In the genomic region with DNA sequence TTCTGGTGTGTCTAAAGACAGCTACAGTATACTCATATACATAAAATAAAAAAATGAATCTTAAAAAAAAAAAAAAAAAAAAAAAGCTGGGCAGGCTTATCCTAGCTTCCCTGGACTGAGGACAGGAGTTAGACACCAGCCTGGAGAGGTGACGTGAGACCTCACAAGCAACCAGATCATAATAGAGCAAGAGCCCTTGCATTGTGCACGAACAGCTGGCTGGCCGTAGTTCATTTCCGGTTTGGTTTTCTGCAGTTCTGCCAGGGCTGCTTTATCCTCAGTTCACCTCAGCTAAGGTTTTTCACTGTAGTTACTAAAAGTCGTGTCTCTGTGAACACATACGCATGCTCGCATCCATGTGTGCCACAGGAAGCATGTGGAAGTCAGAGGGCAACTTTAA, we compare ENCODE assay signal across 21 mouse cellular contexts. TPM values are rescaled to one million over a fixed set of nuclear protein-coding genes. Genes with fewer than 3 reads are reported as not detected.
"Had no signal": no experiment of that assay in that cellular context is flagged by ENCODE, and none has a peak within 500 bp of the region (broad histone marks: within the 10 kb centered on the region; RNA-seq: fewer than 3 reads in every experiment).

No protein-coding gene starts in this region.

- DNase-seq: kidney, postnatal 14 days; left cerebral cortex, postnatal 4 days; lung, adult 18-20 months; lung, postnatal 4 days; midbrain, embryonic 14.5 days; thymus, postnatal 36 days had no signal

- H3K4me1 ChIP-seq: limb, embryonic 13.5 days; midbrain, embryonic 10.5 days; neural tube, embryonic 15.5 days; stomach, embryonic 15.5 days had no signal

- H3K36me3 ChIP-seq: limb, embryonic 13.5 days; midbrain, embryonic 10.5 days; neural tube, embryonic 15.5 days; stomach, embryonic 15.5 days had no signal

- H3K9ac ChIP-seq: limb, embryonic 13.5 days; liver, embryonic 14.5 days; neural tube, embryonic 15.5 days; stomach, embryonic 15.5 days had no signal

- H3K4me3 ChIP-seq: limb, embryonic 13.5 days; midbrain, embryonic 10.5 days; myocyte; neural tube, embryonic 15.5 days; stomach, embryonic 15.5 days had no signal

- H3K27ac ChIP-seq: limb, embryonic 13.5 days; liver, embryonic 14.5 days; midbrain, embryonic 10.5 days; neural tube, embryonic 15.5 days; stomach, embryonic 15.5 days had no signal

- H3K27me3 ChIP-seq: limb, embryonic 13.5 days; neural tube, embryonic 15.5 days; stomach, embryonic 15.5 days had no signal

- H3K4me2 ChIP-seq: limb, embryonic 13.5 days; neural tube, embryonic 15.5 days; stomach, embryonic 15.5 days had no signal

- H3K9me3 ChIP-seq: limb, embryonic 13.5 days; midbrain, embryonic 10.5 days; neural tube, embryonic 15.5 days; stomach, embryonic 15.5 days had no signal

RNA-seq across cellular contexts. Expression of gene U90926, which starts 12.6 kb away (rescaled TPM):
- total RNA-seq: layer of hippocampus, adult 8-10 months; layer of hippocampus, postnatal 14 days; left cerebral cortex, adult 18-20 months; left cerebral cortex, postnatal 10 days; left cerebral cortex, postnatal 4 days; liver, adult 2 months; megakaryocyte, adult 5-6 weeks had no signal
- polyA plus RNA-seq: liver, adult 2 months; liver, embryonic 14.5 days; lung, embryonic 16.5 days; midbrain, embryonic 10.5 days; midbrain, embryonic 14.5 days; myocyte; neural tube, embryonic 11.5 days; neural tube, embryonic 15.5 days; spleen, adult 2 months; stomach, embryonic 15.5 days had no signal

RNA-seq across cellular contexts. Expression of gene Ppef2, which starts 28.3 kb away (rescaled TPM):
- total RNA-seq: liver, adult 2 months had no signal
- polyA plus RNA-seq: neural tube, embryonic 11.5 days had no signal
